Mouse (Mus musculus) layer of hippocampus, postnatal 14 days (tissue): ENCODE results near the gene Pdcd1lg2. TPM values are rescaled to one million over a fixed set of nuclear protein-coding genes. Genes with fewer than 3 reads are reported as not detected.
"Not testable (repeated sequence)": the region's sequence is repeated elsewhere in the genome, so short reads cannot be mapped to it uniquely, and the experiment has no call there.

Source experiments
- DNase-seq, 2 experiments: peaks; one replicate each; pipeline ENCODE4 v3.0.0; 2021 to 2022; ENCODE audit warnings: low spot score in 2 of 2, mixed read lengths in 1 of 2
- total RNA-seq, 2 experiments: library from RNA; stranded (reverse); gene quantifications; 2 replicates each; pipeline ENCODE4 v1.2.3; 2021

The Pdcd1lg2 gene
- total RNA-seq, 2 experiments from 2014 or later, result not detected

- no peak for DNase-seq
These were observed 30.7 kb upstream of the Pdcd1lg2 start for GRCm38 (mm10) chr19:29379839-29380603.

DNA sequence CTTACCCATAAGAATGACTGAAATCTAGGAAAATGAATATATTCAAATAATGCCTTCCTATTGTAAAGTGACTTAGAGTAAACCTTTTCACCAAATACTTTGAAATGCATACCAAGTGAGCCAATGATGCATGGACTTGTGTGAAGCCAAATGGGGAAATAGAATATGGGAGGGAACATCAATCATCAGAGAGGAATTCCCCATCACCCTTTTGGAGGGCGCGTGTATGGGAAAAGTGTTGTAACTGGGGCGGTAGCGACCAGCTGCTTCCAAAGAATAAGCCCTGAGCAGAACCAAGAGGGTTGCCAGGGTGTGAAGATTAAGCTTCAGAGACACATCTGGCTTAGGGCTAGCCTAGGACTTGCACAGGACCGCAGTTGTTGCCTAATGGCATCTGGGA, 27.4 kb upstream of the Pdcd1lg2 start:
- no peak for DNase-seq

- no peak for DNase-seq
These were observed 26.3 kb upstream of the Pdcd1lg2 start for GRCm38 (mm10) chr19:29384412-29384811.

DNA sequence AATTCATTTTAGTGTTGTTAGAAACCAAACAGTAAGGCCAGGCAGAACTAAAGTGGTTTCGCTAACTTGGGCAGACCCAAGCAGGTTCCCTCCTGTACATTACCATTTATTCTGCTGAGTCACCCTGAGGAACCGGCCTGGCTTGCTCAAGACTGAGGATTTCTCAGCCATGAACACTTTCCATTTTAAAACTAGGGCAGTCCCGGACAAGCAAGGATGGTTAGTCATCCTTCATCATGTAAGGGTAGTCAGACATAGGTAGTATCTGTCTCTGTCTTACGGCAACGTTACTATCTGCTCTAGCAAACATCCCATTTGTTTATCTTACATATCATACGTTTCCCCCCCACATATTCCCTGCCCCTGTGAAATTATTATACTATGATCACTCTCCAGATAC, 25.7 kb upstream of the Pdcd1lg2 start:
- DNase-seq, result no peak

DNA sequence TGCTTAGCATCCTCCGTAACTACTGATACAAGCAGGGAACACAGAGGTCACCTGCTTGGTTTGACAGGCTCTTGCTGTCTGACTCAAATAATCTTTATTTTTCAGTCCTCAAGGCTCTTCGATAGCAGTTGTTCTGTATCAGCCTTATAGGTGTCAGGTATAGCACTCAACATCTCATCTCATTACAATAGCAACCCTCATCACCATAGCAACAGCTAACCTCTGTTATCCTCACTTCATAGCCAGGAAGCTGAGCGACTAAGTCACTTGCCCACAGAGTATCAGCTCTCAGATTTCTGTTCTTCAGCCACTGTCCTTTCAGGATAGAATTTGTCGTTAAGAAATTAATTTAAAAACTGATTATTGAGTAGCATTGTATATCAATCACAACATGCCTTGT, 24.9 kb upstream of the Pdcd1lg2 start:
- no peak for DNase-seq

DNA sequence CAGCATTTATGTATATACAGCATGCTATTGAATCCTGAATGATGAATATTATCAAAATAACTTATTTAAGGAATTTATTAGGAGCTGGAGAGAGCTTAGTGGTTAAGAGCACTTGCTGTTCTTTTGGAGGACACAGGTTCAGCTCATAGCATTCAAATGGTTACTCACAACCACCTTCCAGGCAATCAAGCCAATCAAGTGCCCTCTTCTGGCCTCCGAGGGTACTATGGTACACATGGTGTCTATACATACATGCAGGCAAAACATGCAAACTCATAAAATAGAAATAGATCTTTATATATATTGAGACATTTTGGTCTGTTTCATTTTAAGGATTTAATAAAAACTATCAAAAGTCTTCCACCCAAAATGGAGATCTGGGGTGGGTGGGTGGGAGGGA, 21.9 kb upstream of the Pdcd1lg2 start:
- no peak for DNase-seq

- DNase-seq, result no peak
These were observed 20.2 kb upstream of the Pdcd1lg2 start for GRCm38 (mm10) chr19:29390483-29390882.

GRCm38 (mm10) chr19:29391279-29391678, 19.4 kb upstream of the Pdcd1lg2 start:
- no peak for DNase-seq

- no peak for DNase-seq
These were observed 17.4 kb upstream of the Pdcd1lg2 start for GRCm38 (mm10) chr19:29393333-29393732.

DNA sequence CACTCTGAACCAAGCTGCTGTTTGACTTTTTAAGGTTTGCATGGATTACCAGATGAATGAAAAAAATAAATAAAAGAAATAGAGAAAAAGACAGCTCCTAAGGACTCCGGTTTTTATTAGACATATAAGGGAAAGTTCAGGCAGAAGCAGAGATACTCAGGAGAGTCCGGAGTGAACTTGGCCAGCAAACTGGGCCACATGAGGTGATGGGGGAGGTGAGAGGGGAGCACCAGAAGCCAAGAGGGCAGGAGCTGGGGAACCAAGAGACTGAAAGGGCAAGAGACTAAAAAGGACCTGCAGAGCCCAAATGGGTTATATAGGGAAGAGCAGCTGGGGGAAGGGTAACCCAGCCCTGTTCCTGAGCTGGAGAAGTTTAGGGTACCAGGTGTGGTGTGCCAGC, 16.0 kb upstream of the Pdcd1lg2 start:
- DNase-seq, result no peak

DNA sequence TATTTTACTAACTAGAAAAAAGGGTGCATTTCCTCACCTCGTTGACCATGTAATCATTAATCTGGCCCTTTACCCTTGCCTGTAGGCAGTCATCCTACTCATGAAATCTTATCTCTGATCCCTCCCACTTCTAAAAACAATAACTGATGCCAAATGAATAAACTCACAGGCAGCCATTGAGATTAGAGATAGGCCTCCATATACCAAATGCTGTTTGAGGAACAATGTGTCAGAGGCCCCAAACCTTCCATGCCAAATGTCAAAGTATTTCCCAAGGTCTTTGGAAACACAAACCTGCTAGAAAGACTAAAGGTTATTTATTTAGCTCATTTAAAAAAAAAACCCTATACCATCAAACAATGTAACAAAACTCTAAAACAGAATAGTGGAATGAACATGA, 14.4 kb upstream of the Pdcd1lg2 start:
- no peak for DNase-seq

GRCm38 (mm10) chr19:29399786-29400185, 10.9 kb upstream of the Pdcd1lg2 start:
- no peak for DNase-seq

- no peak for DNase-seq
These were observed 10.3 kb upstream of the Pdcd1lg2 start for GRCm38 (mm10) chr19:29400466-29400865.

GRCm38 (mm10) chr19:29402621-29403020, 8.1 kb upstream of the Pdcd1lg2 start:
- no peak for DNase-seq

- no peak for DNase-seq
These were observed 7.5 kb upstream of the Pdcd1lg2 start for GRCm38 (mm10) chr19:29403251-29403650.

DNA sequence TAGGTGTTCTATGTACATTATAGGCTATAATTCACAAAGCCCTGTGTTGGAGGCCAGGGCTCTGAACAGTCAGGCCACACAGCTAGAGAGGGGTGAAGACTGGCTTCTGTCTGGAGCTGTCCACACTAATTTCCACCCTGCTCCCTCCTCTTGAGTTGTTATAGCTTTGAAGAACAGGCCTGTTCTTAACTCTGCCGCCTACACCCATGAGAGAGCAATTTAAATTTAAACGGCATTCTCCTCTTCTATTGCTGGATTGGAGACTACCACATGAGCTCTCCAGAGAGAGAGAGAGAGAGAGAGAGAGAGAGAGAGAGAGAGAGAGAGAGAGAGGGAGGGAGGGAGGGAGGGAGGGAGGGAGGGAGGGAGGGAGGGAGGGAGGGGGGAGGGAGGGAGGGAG, 5.3 kb upstream of the Pdcd1lg2 start:
- DNase-seq, result no peak

DNA sequence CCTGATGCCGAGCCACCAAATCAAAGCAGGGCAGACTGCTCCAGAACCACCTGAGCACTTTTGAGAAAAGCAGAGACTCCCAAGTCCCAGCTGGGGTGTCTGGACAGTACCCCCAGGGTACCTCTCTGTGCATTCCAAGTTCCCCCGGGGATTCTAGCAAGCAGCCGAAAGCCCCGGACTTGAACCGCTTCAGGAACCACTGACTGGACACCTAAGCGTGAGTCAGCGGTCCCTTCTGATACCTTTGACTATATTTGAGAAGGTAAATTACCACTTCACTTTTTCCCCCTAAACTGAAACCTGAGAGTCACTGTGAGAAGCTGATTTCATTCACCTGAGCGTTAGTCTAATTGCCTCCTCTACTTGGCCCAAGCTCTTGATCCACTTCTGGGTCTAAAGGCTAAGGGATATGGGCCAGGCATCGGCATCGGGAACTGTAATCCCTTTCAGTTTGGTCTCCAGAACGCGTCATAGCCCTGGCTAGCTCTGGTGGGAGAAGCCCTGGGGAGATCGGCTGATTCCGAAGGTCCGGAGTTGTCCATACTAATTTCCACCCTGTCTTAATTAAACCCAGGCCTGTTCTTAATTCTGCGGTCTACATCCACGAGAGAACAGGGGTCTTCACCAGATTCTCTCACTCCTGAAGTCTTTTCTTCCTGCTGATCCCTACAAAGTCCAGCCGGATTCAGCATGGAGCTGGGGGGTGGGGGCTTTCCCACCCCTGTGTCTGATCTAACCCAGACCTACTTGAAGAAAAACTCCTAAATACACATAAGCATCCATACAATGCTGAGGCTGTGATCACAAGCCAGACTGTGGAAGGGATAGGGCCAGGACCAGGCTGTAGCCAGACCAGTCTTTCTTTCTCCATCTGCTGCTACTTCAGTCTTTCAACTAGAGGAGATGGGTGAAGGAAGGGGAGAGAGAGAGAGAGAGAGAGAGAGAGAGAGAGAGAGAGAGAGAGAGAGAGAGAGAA, 4.4 kb upstream of the Pdcd1lg2 start:
- no peak for DNase-seq

GRCm38 (mm10) chr19:29412476-29413420, 2.0 kb downstream of the Pdcd1lg2 start:
- DNase-seq, result peak in 1 of 2 experiments; percentile 68

DNA sequence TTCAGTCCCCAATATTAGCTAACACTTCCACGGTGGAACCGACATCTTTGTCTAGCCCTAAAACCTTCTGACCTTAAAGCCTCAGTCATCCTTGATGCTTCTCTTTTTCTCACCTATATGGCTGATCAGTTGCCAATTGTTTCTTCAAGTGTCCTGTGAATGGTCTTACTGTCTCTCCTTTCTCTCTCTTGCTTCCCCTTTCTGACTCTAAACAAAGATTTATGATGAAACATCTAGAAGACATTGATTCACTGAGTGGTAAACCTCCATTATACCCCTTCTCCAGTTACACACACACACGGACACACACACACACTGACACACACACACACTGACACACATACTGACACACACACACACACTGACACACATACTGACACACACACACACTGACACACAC, 3.8 kb downstream of the Pdcd1lg2 start:
- no peak for DNase-seq

DNA sequence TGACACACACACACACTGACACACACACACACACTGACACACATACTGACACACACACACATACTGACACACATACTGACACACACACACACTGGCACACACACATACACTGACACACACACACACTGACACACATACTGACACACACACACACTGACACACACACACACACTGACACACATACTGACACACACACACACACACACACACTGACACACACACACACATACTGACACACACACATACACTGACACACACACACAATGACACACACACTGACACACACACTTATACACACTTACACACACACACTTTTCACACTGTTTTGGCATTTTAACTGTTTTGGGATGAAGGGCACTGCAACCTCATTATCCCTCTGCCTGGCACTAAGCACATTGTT, 4.2 kb downstream of the Pdcd1lg2 start:
- not testable (repeated sequence) for DNase-seq

DNA sequence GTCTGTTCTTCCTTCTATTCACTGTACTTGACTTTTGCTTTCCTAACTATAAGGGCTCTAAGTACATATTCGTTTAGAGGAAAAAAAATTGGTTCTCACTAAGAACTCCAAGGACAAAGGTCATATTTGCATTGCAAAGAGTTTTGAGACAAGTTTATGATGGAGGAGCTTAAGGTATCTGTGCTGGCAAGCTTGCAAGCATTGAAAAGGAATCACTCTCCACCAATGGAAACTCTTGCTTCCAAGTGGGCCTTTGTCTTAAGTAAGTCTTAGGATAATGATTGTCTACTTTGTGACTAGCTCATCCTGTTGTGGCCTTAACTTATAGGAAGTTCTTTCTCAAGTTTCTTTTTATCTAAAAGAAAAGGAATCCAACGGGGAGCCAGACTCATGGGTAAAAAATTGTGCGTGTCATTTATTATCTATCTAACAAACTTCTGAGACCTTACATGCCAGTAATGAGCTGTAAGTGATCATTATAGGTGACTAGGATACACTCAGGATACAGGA, 5.7 kb downstream of the Pdcd1lg2 start:
- DNase-seq, result no peak
